Mouse (Mus musculus) ES-E14 (cell line): ENCODE measurements around the gene C1ql4.

Source experiments
- CHD2 ChIP-seq: IDR thresholded peaks from 2 replicates; pipeline ENCODE4 v1.6.1; 2014; ENCODE audit warnings: mild to moderate bottlenecking, low read depth, low read length, inconsistent platforms
- ZC3H11A ChIP-seq: IDR thresholded peaks from 2 replicates; pipeline ENCODE4 v1.6.1; 2012; ENCODE audit warnings: low read depth, mild to moderate bottlenecking, inconsistent platforms, low read length, borderline replicate concordance

DNA sequence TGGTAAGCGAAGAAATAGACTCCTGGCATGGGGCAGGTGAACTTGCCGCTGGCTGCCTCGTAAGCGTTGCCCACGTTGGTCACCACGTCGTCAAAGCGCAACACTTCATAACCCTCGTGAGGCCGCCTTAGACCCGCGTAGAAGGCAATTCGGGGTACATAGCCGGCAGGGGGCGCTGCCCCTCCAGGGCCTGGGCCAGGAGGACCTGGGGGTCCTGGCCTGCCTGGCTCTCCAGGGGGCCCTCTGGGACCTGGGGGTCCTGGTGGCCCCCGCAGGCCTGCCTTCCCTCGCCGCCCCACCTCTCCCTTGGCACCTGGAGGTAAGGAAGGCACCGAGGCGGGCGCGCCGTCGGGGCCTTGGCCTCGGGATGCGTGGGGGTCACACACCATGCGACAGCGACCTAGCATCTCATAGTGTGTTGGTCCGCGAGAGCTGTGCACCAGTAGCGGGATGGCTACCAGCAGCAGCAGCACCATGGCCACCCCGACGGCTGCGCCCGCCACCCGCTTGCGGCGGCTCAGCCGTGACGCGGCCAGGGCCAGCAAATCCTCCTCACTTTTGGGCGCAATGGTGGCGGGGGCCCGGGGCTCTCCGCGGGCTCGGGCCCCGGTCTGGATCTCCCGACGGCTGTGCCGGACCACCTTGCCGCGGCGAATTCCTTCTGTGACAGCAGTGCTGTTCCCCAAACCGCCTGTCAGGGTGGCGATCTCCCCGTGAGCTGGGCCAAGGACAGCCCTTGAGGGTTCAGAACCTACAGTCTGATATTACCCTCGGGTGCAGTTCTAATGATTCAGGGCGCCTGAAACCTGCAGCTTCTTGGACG lies at the start of gene C1ql4:
- no peak for TF ChIP-seq CHD2
- TF ChIP-seq ZC3H11A, result no peak
